Mouse (Mus musculus): Measurements from ENCODE around the gene Mctp1. TPM values are rescaled to one million over a fixed set of nuclear protein-coding genes. Genes with fewer than 3 reads are reported as not detected.
"Not testable (repeated sequence)": the region's sequence is repeated elsewhere in the genome, so short reads cannot be mapped to it uniquely, and the experiment has no call there.

Gene Mctp1
- polyA plus RNA-seq, 1 experiment from 2014 or later = 5.3 TPM

DNA sequence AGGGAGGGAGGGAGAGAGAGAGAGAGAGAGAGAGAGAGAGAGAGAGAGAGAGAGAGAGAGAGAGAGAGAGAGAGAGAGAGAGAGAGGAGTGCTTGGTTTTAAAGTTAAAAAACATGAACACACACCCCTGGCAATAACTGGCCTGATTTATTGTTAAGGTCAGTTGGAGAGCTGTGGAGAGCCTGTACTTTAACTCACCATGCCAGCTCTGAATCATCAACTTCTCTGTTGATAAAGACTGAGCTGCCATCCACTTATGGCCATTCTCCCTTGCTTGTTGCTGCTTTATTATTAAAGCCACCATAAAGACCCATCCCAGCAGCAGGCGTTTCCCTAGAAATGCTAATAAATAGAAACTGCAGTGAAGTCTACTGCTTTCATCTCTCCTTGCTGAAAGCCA, 542.5 kb downstream of the Mctp1 start:
- no peaks in the 10 kb centered on the region for H3K4me1 ChIP-seq (replicated peaks; ENCODE audit: control insufficient read depth, insufficient read depth, low read length)
- DNase-seq (ENCODE audit: low spot score) = no peak
- H3K4me3 ChIP-seq (ENCODE audit: low read depth, low read length) = no peak overlapping the region
- WGBS = 71% methylated on average over 1 of the region's 1 CpGs
- H3K9me3 ChIP-seq (ENCODE audit: control insufficient read depth, low read length) = no peaks in the 10 kb centered on the region
- H3K27me3 ChIP-seq (ENCODE audit: control insufficient read depth, insufficient read depth, low read length) = no peaks in the 10 kb centered on the region
- no peak overlapping the region for H3K27ac ChIP-seq (ENCODE audit: low read depth, low read length)
- H3K36me3 ChIP-seq (ENCODE audit: control insufficient read depth, insufficient read depth, low read length) = no peaks in the 10 kb centered on the region
- H3K9ac ChIP-seq (ENCODE audit: low read length) = no peak overlapping the region
- ATAC-seq (replicated peaks; ENCODE audit: low FRiP score) = no peak
- H3K4me2 ChIP-seq (ENCODE audit: low read depth, low read length, severe bottlenecking) = no peak overlapping the region

DNA sequence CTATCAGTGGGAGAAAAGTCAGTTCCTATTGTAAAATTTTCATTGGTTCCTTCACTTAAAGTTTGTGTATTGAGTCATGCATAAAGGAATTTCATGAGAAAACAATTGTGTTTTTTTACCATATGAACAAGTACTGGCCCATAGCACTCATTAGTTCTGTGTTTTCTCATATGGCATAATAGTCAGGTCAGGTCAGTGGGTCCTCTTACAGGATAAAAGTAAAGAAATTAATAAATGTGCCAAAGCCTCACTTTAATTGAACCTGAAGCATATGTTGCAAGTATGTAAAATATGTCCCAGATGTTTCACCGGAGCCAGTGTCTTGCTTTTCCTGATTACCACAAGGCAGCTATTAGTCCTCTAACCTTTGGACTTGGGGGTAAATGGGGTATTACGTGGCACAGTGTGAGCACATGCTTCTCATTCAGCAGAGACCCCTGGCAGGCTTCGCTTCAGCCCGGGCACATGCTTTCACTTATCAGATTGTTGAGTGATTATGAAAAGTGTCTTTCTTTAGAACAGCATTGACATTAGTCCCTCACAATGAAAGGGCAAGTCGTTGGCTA, 543.6 kb downstream of the Mctp1 start:
- 66% methylated on average over 5 of the region's 5 CpGs for WGBS

DNA sequence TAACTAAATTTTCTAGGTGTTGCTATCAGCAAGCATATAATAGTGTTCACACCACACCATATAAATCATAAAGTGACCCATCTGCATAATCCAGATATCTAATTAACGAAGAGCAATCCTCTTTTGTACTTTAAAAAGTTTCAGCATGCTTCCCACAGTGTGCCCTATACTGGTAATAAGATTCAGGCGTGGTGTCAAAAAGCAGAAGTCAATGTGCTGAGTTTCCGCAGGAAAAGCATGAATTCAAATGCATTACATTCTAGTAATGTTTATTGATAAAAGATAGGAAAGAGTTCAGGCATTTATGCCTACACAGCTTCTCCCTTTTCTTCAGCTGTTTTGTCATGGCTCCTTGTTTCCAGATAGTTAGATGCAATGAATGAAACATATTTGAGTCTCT, 544.8 kb downstream of the Mctp1 start:
- WGBS = 77% methylated on average over 3 of the region's 3 CpGs
- ATAC-seq (replicated peaks; ENCODE audit: low FRiP score) (no peak), DNase-seq (ENCODE audit: low spot score) (no peak)
- no peak overlapping the region for H3K4me2 ChIP-seq (ENCODE audit: low read depth, low read length, severe bottlenecking)
- H3K9ac ChIP-seq (ENCODE audit: low read length) = no peak overlapping the region
- no peak overlapping the region for H3K27ac ChIP-seq (ENCODE audit: low read depth, low read length)
- H3K9me3 ChIP-seq (ENCODE audit: control insufficient read depth, low read length) = no peaks in the 10 kb centered on the region
- no peaks in the 10 kb centered on the region for H3K27me3 ChIP-seq (ENCODE audit: control insufficient read depth, insufficient read depth, low read length)
- no peaks in the 10 kb centered on the region for H3K36me3 ChIP-seq (ENCODE audit: control insufficient read depth, insufficient read depth, low read length)
- no peak overlapping the region for H3K4me3 ChIP-seq (ENCODE audit: low read depth, low read length)
- no peaks in the 10 kb centered on the region for H3K4me1 ChIP-seq (replicated peaks; ENCODE audit: control insufficient read depth, insufficient read depth, low read length)

More for the DNA sequence above, 543.6 kb downstream of the Mctp1 start:
- ATAC-seq (replicated peaks; ENCODE audit: low FRiP score) (no peak), DNase-seq (ENCODE audit: low spot score) (no peak)
- H3K36me3 ChIP-seq (ENCODE audit: control insufficient read depth, insufficient read depth, low read length) = no peaks in the 10 kb centered on the region
- H3K27me3 ChIP-seq (ENCODE audit: control insufficient read depth, insufficient read depth, low read length) = no peaks in the 10 kb centered on the region
- H3K27ac ChIP-seq (ENCODE audit: low read depth, low read length) = no peak overlapping the region
- no peak overlapping the region for H3K9ac ChIP-seq (ENCODE audit: low read length)
- H3K4me1 ChIP-seq (replicated peaks; ENCODE audit: control insufficient read depth, insufficient read depth, low read length) = no peaks in the 10 kb centered on the region
- H3K9me3 ChIP-seq (ENCODE audit: control insufficient read depth, low read length) = no peaks in the 10 kb centered on the region
- no peak overlapping the region for H3K4me3 ChIP-seq (ENCODE audit: low read depth, low read length)
- no peak overlapping the region for H3K4me2 ChIP-seq (ENCODE audit: low read depth, low read length, severe bottlenecking)

DNA sequence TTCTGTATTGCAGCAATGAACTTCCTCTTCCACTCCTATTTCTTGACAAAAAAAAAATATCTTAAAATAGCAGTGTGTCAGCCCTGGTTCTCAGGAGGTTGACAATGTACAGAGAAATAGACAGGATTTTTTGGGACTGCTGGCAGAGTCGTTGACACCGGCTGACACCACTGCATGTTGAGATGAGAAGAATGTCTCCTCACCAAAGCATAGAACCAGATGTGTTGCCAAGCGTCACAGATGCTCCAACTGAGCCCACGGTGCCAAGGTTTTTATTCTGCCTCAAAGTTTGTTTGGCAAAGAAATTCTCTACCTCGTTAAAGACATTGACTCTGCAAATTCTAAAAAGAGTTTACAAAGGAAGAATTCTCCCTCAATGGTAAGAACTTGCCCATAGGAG, 548.6 kb downstream of the Mctp1 start:
- H3K9ac ChIP-seq (ENCODE audit: low read length) = no peak overlapping the region
- H3K4me3 ChIP-seq (ENCODE audit: low read depth, low read length) = no peak overlapping the region
- no peaks in the 10 kb centered on the region for H3K4me1 ChIP-seq (replicated peaks; ENCODE audit: control insufficient read depth, insufficient read depth, low read length)
- no peak overlapping the region for H3K4me2 ChIP-seq (ENCODE audit: low read depth, low read length, severe bottlenecking)
- H3K27me3 ChIP-seq (ENCODE audit: control insufficient read depth, insufficient read depth, low read length) = no peaks in the 10 kb centered on the region
- DNase-seq (ENCODE audit: low spot score) = no peak
- H3K27ac ChIP-seq (ENCODE audit: low read depth, low read length) = no peak overlapping the region
- no peak for ATAC-seq (replicated peaks; ENCODE audit: low FRiP score)
- H3K9me3 ChIP-seq (ENCODE audit: control insufficient read depth, low read length) = no peaks in the 10 kb centered on the region
- 67% methylated on average over 5 of the region's 5 CpGs for whole genome bisulfite sequencing
- H3K36me3 ChIP-seq (ENCODE audit: control insufficient read depth, insufficient read depth, low read length) = no peaks in the 10 kb centered on the region

DNA sequence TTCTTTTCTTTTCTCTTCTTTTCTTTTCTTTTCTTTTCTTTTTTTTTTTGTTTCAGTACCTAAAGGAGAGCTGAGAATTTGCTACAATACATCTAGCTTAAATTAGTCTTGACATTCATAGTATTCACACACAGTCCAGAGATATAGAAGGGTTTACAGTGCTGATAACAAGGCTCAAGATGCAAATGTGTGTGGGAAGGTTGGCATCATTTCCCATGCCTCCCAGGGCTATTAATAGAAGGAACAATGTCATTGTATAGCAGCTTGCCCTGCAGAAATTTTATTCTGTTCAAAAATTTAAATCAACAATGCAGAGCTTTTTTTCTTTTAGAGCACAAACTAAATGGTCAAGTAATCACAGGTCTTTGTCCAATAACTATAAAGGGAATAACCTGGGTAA, 564.9 kb downstream of the Mctp1 start:
- Histone ChIP-seq H3K9me3 (ENCODE audit: control insufficient read depth, low read length) (no peaks in the 10 kb centered on the region), H3K36me3 (ENCODE audit: control insufficient read depth, insufficient read depth, low read length) (no peaks in the 10 kb centered on the region), H3K4me2 (ENCODE audit: low read depth, low read length, severe bottlenecking) (no peak overlapping the region), H3K27me3 (ENCODE audit: control insufficient read depth, insufficient read depth, low read length) (no peaks in the 10 kb centered on the region), H3K9ac (ENCODE audit: low read length) (no peak overlapping the region), H3K4me1 (replicated peaks; ENCODE audit: control insufficient read depth, insufficient read depth, low read length) (no peaks in the 10 kb centered on the region), H3K4me3 (ENCODE audit: low read depth, low read length) (no peak overlapping the region), H3K27ac (ENCODE audit: low read depth, low read length) (no peak overlapping the region)
- ATAC-seq (replicated peaks; ENCODE audit: low FRiP score) (no peak), DNase-seq (ENCODE audit: low spot score) (no peak)

DNA sequence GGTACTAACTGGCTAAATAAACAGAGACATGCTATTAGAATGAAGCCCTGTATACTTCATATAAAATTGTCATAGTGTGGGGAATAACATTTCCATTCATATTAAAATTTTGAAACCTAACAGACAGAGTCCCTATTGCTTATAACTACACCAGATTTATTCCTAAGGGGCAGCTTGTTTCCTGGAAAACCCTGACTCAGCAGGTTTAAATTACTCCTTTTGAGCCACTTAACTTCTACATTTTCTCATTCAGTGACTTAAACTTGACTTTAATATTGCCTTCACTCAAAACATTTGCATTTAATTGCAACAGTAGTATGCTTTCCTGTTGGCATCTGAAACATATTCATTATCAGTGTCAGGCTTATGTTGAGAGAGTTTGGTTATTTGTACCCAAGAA, 583.3 kb downstream of the Mctp1 start:
- DNase-seq (ENCODE audit: low spot score) = no peak
- Histone ChIP-seq H3K36me3 (ENCODE audit: control insufficient read depth, insufficient read depth, low read length) (no peaks in the 10 kb centered on the region), H3K9ac (ENCODE audit: low read length) (no peak overlapping the region), H3K9me3 (ENCODE audit: control insufficient read depth, low read length) (no peaks in the 10 kb centered on the region), H3K4me1 (replicated peaks; ENCODE audit: control insufficient read depth, insufficient read depth, low read length) (no peaks in the 10 kb centered on the region), H3K27ac (ENCODE audit: low read depth, low read length) (no peak overlapping the region), H3K4me2 (ENCODE audit: low read depth, low read length, severe bottlenecking) (no peak overlapping the region), H3K4me3 (ENCODE audit: low read depth, low read length) (no peak overlapping the region), H3K27me3 (ENCODE audit: control insufficient read depth, insufficient read depth, low read length) (no peaks in the 10 kb centered on the region)
- no peak for ATAC-seq (replicated peaks; ENCODE audit: low FRiP score)

DNA sequence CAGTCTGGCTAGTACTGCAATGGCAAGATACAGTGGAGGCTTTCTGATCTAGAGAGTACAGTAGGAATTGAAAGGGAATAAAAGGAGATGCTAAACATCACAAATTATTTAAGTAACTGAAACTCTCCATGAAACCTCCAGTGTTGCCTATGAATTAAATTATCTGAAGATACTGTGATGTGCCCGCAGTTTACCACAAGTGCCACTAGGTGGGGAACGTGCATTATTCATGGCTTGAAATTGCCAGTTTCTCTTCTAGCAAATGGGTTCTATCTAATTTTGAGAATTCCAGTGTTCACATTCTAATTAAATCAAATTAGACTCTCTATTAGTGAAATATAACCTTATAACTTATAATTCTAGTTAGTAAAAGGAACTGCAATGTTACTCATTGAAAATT, 585.1 kb downstream of the Mctp1 start:
- H3K4me2 ChIP-seq (ENCODE audit: low read depth, low read length, severe bottlenecking) = no peak overlapping the region
- H3K4me3 ChIP-seq (ENCODE audit: low read depth, low read length) = no peak overlapping the region
- H3K4me1 ChIP-seq (replicated peaks; ENCODE audit: control insufficient read depth, insufficient read depth, low read length) = no peaks in the 10 kb centered on the region
- no peak overlapping the region for H3K9ac ChIP-seq (ENCODE audit: low read length)
- no peaks in the 10 kb centered on the region for H3K27me3 ChIP-seq (ENCODE audit: control insufficient read depth, insufficient read depth, low read length)
- H3K9me3 ChIP-seq (ENCODE audit: control insufficient read depth, low read length) = no peaks in the 10 kb centered on the region
- no peaks in the 10 kb centered on the region for H3K36me3 ChIP-seq (ENCODE audit: control insufficient read depth, insufficient read depth, low read length)
- no peak overlapping the region for H3K27ac ChIP-seq (ENCODE audit: low read depth, low read length)
- DNase-seq (ENCODE audit: low spot score) (peak; percentile 60), ATAC-seq (replicated peaks; ENCODE audit: low FRiP score) (peak; percentile 65)
- 3% methylated on average over 2 of the region's 2 CpGs for WGBS

DNA sequence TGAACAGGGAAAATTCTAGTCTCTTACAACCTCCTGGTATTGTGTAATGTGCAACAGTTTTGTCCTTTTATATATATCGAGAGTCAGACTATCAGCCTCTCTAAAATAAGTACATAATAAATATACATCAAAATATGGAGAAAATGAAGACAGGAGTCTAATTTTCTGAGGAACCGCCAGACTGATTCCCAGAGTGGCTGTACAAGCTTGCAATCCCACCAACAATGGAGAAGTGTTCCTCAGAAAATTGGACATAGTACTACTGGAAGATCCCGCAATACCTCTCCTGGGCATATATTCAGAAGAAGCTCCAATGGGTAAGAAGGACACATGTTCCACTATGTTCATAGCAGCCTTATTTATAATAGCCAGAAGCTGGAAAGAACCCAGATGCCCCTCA, 586.7 kb downstream of the Mctp1 start:
- ATAC-seq (replicated peaks; ENCODE audit: low FRiP score); H3K9ac ChIP-seq (ENCODE audit: low read length); H3K9me3 ChIP-seq (ENCODE audit: control insufficient read depth, low read length); H3K4me3 ChIP-seq (ENCODE audit: low read depth, low read length); H3K36me3 ChIP-seq (ENCODE audit: control insufficient read depth, insufficient read depth, low read length); H3K27me3 ChIP-seq (ENCODE audit: control insufficient read depth, insufficient read depth, low read length); H3K27ac ChIP-seq (ENCODE audit: low read depth, low read length); H3K4me2 ChIP-seq (ENCODE audit: low read depth, low read length, severe bottlenecking); DNase-seq (ENCODE audit: low spot score); H3K4me1 ChIP-seq (replicated peaks; ENCODE audit: control insufficient read depth, insufficient read depth, low read length): not testable (repeated sequence)
- 96% methylated on average over 3 of the region's 3 CpGs for WGBS

DNA sequence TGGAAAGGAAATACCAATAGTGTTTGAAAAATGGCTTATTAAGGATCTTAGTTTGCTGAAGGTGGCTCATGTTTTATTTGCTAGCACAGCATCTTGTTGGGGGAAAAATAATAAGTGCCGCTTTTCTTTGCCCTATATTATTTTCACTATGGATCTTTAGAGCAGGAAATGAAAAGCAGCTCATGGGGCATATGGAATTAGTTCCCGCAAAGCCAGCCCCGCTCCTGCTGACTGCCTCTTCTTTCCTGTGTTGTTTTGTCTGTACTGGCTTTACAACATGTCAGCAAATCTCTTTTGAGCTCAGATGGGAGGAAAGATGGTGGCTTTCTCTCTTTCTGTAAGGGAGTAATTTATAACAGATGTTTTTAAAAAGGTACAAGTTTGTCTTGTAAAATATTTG, 618.3 kb downstream of the Mctp1 start:
- 68% methylated on average over 3 of the region's 3 CpGs for WGBS
- H3K27ac ChIP-seq (ENCODE audit: low read depth, low read length) = no peak overlapping the region
- H3K36me3 ChIP-seq (ENCODE audit: control insufficient read depth, insufficient read depth, low read length) = no peaks in the 10 kb centered on the region
- no peak overlapping the region for H3K4me3 ChIP-seq (ENCODE audit: low read depth, low read length)
- H3K9ac ChIP-seq (ENCODE audit: low read length) = no peak overlapping the region
- no peak overlapping the region for H3K4me2 ChIP-seq (ENCODE audit: low read depth, low read length, severe bottlenecking)
- H3K9me3 ChIP-seq (ENCODE audit: control insufficient read depth, low read length) = no peaks in the 10 kb centered on the region
- ATAC-seq (replicated peaks; ENCODE audit: low FRiP score) (no peak), DNase-seq (ENCODE audit: low spot score) (no peak)
- no peaks in the 10 kb centered on the region for H3K27me3 ChIP-seq (ENCODE audit: control insufficient read depth, insufficient read depth, low read length)
- no peaks in the 10 kb centered on the region for H3K4me1 ChIP-seq (replicated peaks; ENCODE audit: control insufficient read depth, insufficient read depth, low read length)

Data from forebrain, embryonic 11.5 days (tissue).